Mouse (Mus musculus): ENCODE measurements around the gene Lamb1. TPM values are rescaled to one million over a fixed set of nuclear protein-coding genes. Genes with fewer than 3 reads are reported as not detected.

Lamb1 gene
- polyA plus RNA-seq, 1 experiment from 2014 or later = 42.6 TPM

- 81% methylated on average over 10 of the region's 10 CpGs for WGBS
- no peak for DNase-seq (ENCODE audit: low spot score)
- Histone ChIP-seq H3K27me3 (ENCODE audit: control insufficient read depth, insufficient read depth, low read length) (no peaks in the 10 kb centered on the region), H3K4me3 (ENCODE audit: low read depth, low read length) (no peak overlapping the region), H3K9ac (replicated peaks; ENCODE audit: low read length) (no peak overlapping the region), H3K4me2 (ENCODE audit: low read depth, low read length) (no peak overlapping the region), H3K9me3 (replicated peaks; ENCODE audit: control insufficient read depth, low read length) (no peaks in the 10 kb centered on the region), H3K27ac (replicated peaks; ENCODE audit: low read depth, low read length) (no peak overlapping the region), H3K36me3 (replicated peaks; ENCODE audit: control insufficient read depth, insufficient read depth, low read depth, low read length) (0 out of 2 replicates have a peak, but pooled peaks cover 3% of the 10 kb centered on the region), H3K4me1 (ENCODE audit: control insufficient read depth, insufficient read depth, low read length) (0 out of 2 replicates have a peak, but pooled peaks cover 3% of the 10 kb centered on the region)
- ATAC-seq (replicated peaks; ENCODE audit: insufficient number of reproducible peaks, low FRiP score, low TSS enrichment, low read depth) = no peak
Measured at GRCm38 (mm10) chr12:31275411-31275810, 10.4 kb downstream of the Lamb1 start.

GRCm38 (mm10) chr12:31278270-31278669 lies 13.2 kb downstream of the Lamb1 start:
- no peak for ATAC-seq (replicated peaks; ENCODE audit: insufficient number of reproducible peaks, low FRiP score, low TSS enrichment, low read depth)
- Histone ChIP-seq H3K27ac (replicated peaks; ENCODE audit: low read depth, low read length) (no peak overlapping the region), H3K4me2 (ENCODE audit: low read depth, low read length) (no peak overlapping the region), H3K36me3 (replicated peaks; ENCODE audit: control insufficient read depth, insufficient read depth, low read depth, low read length) (0 out of 2 replicates have a peak, but pooled peaks cover 3% of the 10 kb centered on the region), H3K27me3 (ENCODE audit: control insufficient read depth, insufficient read depth, low read length) (no peaks in the 10 kb centered on the region), H3K4me3 (ENCODE audit: low read depth, low read length) (no peak overlapping the region), H3K9ac (replicated peaks; ENCODE audit: low read length) (no peak overlapping the region), H3K4me1 (ENCODE audit: control insufficient read depth, insufficient read depth, low read length) (no peaks in the 10 kb centered on the region), H3K9me3 (replicated peaks; ENCODE audit: control insufficient read depth, low read length) (no peaks in the 10 kb centered on the region)
- WGBS = 92% methylated on average over 11 of the region's 11 CpGs
- DNase-seq (ENCODE audit: low spot score) = no peak

GRCm38 (mm10) chr12:31280318-31280717 lies 15.3 kb downstream of the Lamb1 start:
- Histone ChIP-seq H3K36me3 (replicated peaks; ENCODE audit: control insufficient read depth, insufficient read depth, low read depth, low read length) (no peaks in the 10 kb centered on the region), H3K27ac (replicated peaks; ENCODE audit: low read depth, low read length) (no peak overlapping the region), H3K9ac (replicated peaks; ENCODE audit: low read length) (no peak overlapping the region), H3K4me1 (ENCODE audit: control insufficient read depth, insufficient read depth, low read length) (no peaks in the 10 kb centered on the region), H3K27me3 (ENCODE audit: control insufficient read depth, insufficient read depth, low read length) (no peaks in the 10 kb centered on the region), H3K4me2 (ENCODE audit: low read depth, low read length) (no peak overlapping the region), H3K9me3 (replicated peaks; ENCODE audit: control insufficient read depth, low read length) (no peaks in the 10 kb centered on the region), H3K4me3 (ENCODE audit: low read depth, low read length) (no peak overlapping the region)
- WGBS = 91% methylated on average over 7 of the region's 7 CpGs
- ATAC-seq (replicated peaks; ENCODE audit: insufficient number of reproducible peaks, low FRiP score, low TSS enrichment, low read depth) (no peak), DNase-seq (ENCODE audit: low spot score) (no peak)

- Histone ChIP-seq H3K36me3 (replicated peaks; ENCODE audit: control insufficient read depth, insufficient read depth, low read depth, low read length) (no peaks in the 10 kb centered on the region; the same call in 1 of the 2 replicates), H3K4me2 (ENCODE audit: low read depth, low read length) (no peak overlapping the region), H3K27ac (replicated peaks; ENCODE audit: low read depth, low read length) (no peak overlapping the region), H3K27me3 (ENCODE audit: control insufficient read depth, insufficient read depth, low read length) (no peaks in the 10 kb centered on the region), H3K9ac (replicated peaks; ENCODE audit: low read length) (no peak overlapping the region), H3K9me3 (replicated peaks; ENCODE audit: control insufficient read depth, low read length) (no peaks in the 10 kb centered on the region), H3K4me1 (ENCODE audit: control insufficient read depth, insufficient read depth, low read length) (no peaks in the 10 kb centered on the region), H3K4me3 (ENCODE audit: low read depth, low read length) (no peak overlapping the region)
- WGBS = 65% methylated on average over 9 of the region's 9 CpGs
- no peak for DNase-seq (ENCODE audit: low spot score)
- ATAC-seq (replicated peaks; ENCODE audit: insufficient number of reproducible peaks, low FRiP score, low TSS enrichment, low read depth) = no peak
Measured at GRCm38 (mm10) chr12:31281100-31281591, 16.1 kb downstream of the Lamb1 start.

GRCm38 (mm10) chr12:31282241-31282640 lies 17.2 kb downstream of the Lamb1 start:
- Histone ChIP-seq H3K27me3 (ENCODE audit: control insufficient read depth, insufficient read depth, low read length) (no peaks in the 10 kb centered on the region), H3K4me2 (ENCODE audit: low read depth, low read length) (no peak overlapping the region), H3K4me1 (ENCODE audit: control insufficient read depth, insufficient read depth, low read length) (no peaks in the 10 kb centered on the region), H3K4me3 (ENCODE audit: low read depth, low read length) (no peak overlapping the region), H3K27ac (replicated peaks; ENCODE audit: low read depth, low read length) (no peak overlapping the region), H3K36me3 (replicated peaks; ENCODE audit: control insufficient read depth, insufficient read depth, low read depth, low read length) (peaks cover 2% of the 10 kb centered on the region; the same call in 1 of the 2 replicates), H3K9ac (replicated peaks; ENCODE audit: low read length) (no peak overlapping the region), H3K9me3 (replicated peaks; ENCODE audit: control insufficient read depth, low read length) (no peaks in the 10 kb centered on the region)
- ATAC-seq (replicated peaks; ENCODE audit: insufficient number of reproducible peaks, low FRiP score, low TSS enrichment, low read depth) (no peak), DNase-seq (ENCODE audit: low spot score) (no peak)
- 89% methylated on average over 5 of the region's 5 CpGs for WGBS

- no peaks in the 10 kb centered on the region for H3K27me3 ChIP-seq (ENCODE audit: control insufficient read depth, insufficient read depth, low read length)
- H3K4me3 ChIP-seq (ENCODE audit: low read depth, low read length) = no peak overlapping the region
- 89% methylated on average over 4 of the region's 4 CpGs for WGBS
- no peaks in the 10 kb centered on the region for H3K4me1 ChIP-seq (ENCODE audit: control insufficient read depth, insufficient read depth, low read length)
- no peak overlapping the region for H3K27ac ChIP-seq (replicated peaks; ENCODE audit: low read depth, low read length)
- H3K9ac ChIP-seq (replicated peaks; ENCODE audit: low read length) = no peak overlapping the region
- ATAC-seq (replicated peaks; ENCODE audit: insufficient number of reproducible peaks, low FRiP score, low TSS enrichment, low read depth) = no peak
- no peak overlapping the region for H3K4me2 ChIP-seq (ENCODE audit: low read depth, low read length)
- H3K36me3 ChIP-seq (replicated peaks; ENCODE audit: control insufficient read depth, insufficient read depth, low read depth, low read length) = peaks cover 9% of the 10 kb centered on the region; the same call in 1 of the 2 replicates
- DNase-seq (ENCODE audit: low spot score) = no peak
- H3K9me3 ChIP-seq (replicated peaks; ENCODE audit: control insufficient read depth, low read length) = no peaks in the 10 kb centered on the region
Measured at GRCm38 (mm10) chr12:31283131-31283530, 18.1 kb downstream of the Lamb1 start.

GRCm38 (mm10) chr12:31283617-31284136 lies 18.6 kb downstream of the Lamb1 start:
- Histone ChIP-seq H3K36me3 (replicated peaks; ENCODE audit: control insufficient read depth, insufficient read depth, low read depth, low read length) (peaks cover 10% of the 10 kb centered on the region; the same call in 1 of the 2 replicates), H3K9me3 (replicated peaks; ENCODE audit: control insufficient read depth, low read length) (no peaks in the 10 kb centered on the region), H3K4me3 (ENCODE audit: low read depth, low read length) (no peak overlapping the region), H3K4me1 (ENCODE audit: control insufficient read depth, insufficient read depth, low read length) (no peaks in the 10 kb centered on the region), H3K9ac (replicated peaks; ENCODE audit: low read length) (no peak overlapping the region), H3K27me3 (ENCODE audit: control insufficient read depth, insufficient read depth, low read length) (no peaks in the 10 kb centered on the region), H3K27ac (replicated peaks; ENCODE audit: low read depth, low read length) (no peak overlapping the region), H3K4me2 (ENCODE audit: low read depth, low read length) (no peak overlapping the region)
- ATAC-seq (replicated peaks; ENCODE audit: insufficient number of reproducible peaks, low FRiP score, low TSS enrichment, low read depth) (no peak), DNase-seq (ENCODE audit: low spot score) (no peak)
- 70% methylated on average over 4 of the region's 4 CpGs for WGBS

GRCm38 (mm10) chr12:31289046-31289445 lies 24.0 kb downstream of the Lamb1 start:
- H3K9me3 ChIP-seq (replicated peaks; ENCODE audit: control insufficient read depth, low read length) = no peaks in the 10 kb centered on the region
- no peaks in the 10 kb centered on the region for H3K27me3 ChIP-seq (ENCODE audit: control insufficient read depth, insufficient read depth, low read length)
- H3K9ac ChIP-seq (replicated peaks; ENCODE audit: low read length) = no peak overlapping the region
- no peak overlapping the region for H3K4me3 ChIP-seq (ENCODE audit: low read depth, low read length)
- H3K4me2 ChIP-seq (ENCODE audit: low read depth, low read length) = no peak overlapping the region
- peaks cover 15% of the 10 kb centered on the region for H3K36me3 ChIP-seq (replicated peaks; ENCODE audit: control insufficient read depth, insufficient read depth, low read depth, low read length)
- ATAC-seq (replicated peaks; ENCODE audit: insufficient number of reproducible peaks, low FRiP score, low TSS enrichment, low read depth) (no peak), DNase-seq (ENCODE audit: low spot score) (no peak)
- H3K27ac ChIP-seq (replicated peaks; ENCODE audit: low read depth, low read length) = no peak overlapping the region
- H3K4me1 ChIP-seq (ENCODE audit: control insufficient read depth, insufficient read depth, low read length) = no peaks in the 10 kb centered on the region
- 81% methylated on average over 10 of the region's 10 CpGs for WGBS

Data from embryonic facial prominence, embryonic 11.5 days (tissue).